Mouse (Mus musculus) left cerebral cortex, postnatal 36 days (tissue): Measurements from ENCODE around the gene Prss54. TPM values are rescaled to one million over a fixed set of nuclear protein-coding genes. Genes with fewer than 3 reads are reported as not detected.

Experiments used
- total RNA-seq, 2 experiments: library from RNA; stranded (reverse); gene quantifications; 2 replicates each; pipeline ENCODE4 v1.2.3; 2021

The Prss54 gene
- total RNA-seq, 2 experiments from 2014 or later, result 0.27 TPM; not detected in 1

Other genes with a start within 250 kb of the Prss54 start
- 10 to 100 TPM; 15.6 to 16.3 TPM for gene Zfp319, start 244.4 kb downstream of the Prss54 start, total RNA-seq
- 10 to 100 TPM; 12.0 to 13.6 TPM for gene Usb1, start 244.1 kb downstream of the Prss54 start, total RNA-seq
- gene Mmp15, start 224.1 kb downstream of the Prss54 start, total RNA-seq, result 10 to 100 TPM; 18.9 to 19.6 TPM
- gene Cfap20, start 141.5 kb downstream of the Prss54 start, total RNA-seq, result 10 to 100 TPM; 49.3 to 66.1 TPM
- 10 to 100 TPM; 77.7 to 90.3 TPM for gene Csnk2a2, start 86.3 kb downstream of the Prss54 start, total RNA-seq
- gene Ccdc113, start 42.3 kb downstream of the Prss54 start, total RNA-seq, result 1 to 10 TPM; 1.3 to 3.0 TPM
- gene Gins3, start 57.1 kb upstream of the Prss54 start, total RNA-seq, result 1 to 10 TPM; 2.5 to 2.7 TPM
- gene Ndrg4, start 100.6 kb upstream of the Prss54 start, total RNA-seq, result 1,000 to 10,000 TPM; 1,722 to 1,837 TPM
- gene Setd6, start 139.5 kb upstream of the Prss54 start, total RNA-seq, result 10 to 100 TPM; 16.5 to 19.7 TPM
- gene Cnot1, start 231.1 kb upstream of the Prss54 start, total RNA-seq, result 100 to 1,000 TPM; 115 to 131 TPM
- 10 to 100 TPM; 86.8 to 94.0 TPM for gene Sap18b, start 249.0 kb upstream of the Prss54 start, total RNA-seq